Mouse (Mus musculus) thymus, adult 2 months (tissue): ENCODE results near the gene Hmmr. TPM values are rescaled to one million over a fixed set of nuclear protein-coding genes. Genes with fewer than 3 reads are reported as not detected.

Experiments
- DNase-seq: peaks from one replicate; pipeline ENCODE4 v3.0.0; 2021
- H3K27ac ChIP-seq: fragments of 200-500 bp; 2 replicates; pipeline ENCODE4 v1.5.1; 2012; ENCODE audit warnings: low read length, control low read depth; ENCODE audit not compliant: control insufficient read depth, insufficient read depth
- H3K27me3 ChIP-seq: fragments of 200-500 bp; 2 replicates; pipeline ENCODE4 v1.6.1; 2012; ENCODE audit warnings: mild to moderate bottlenecking, low read length, moderate library complexity, mixed read lengths; ENCODE audit not compliant: control insufficient read depth, insufficient read depth
- H3K36me3 ChIP-seq: fragments of 200-500 bp; 2 replicates; pipeline ENCODE4 v1.6.1; 2012; ENCODE audit warnings: mild to moderate bottlenecking, low read length, moderate library complexity; ENCODE audit not compliant: control insufficient read depth, insufficient read depth
- H3K4me1 ChIP-seq: fragments of 200-500 bp; replicated peaks from 2 replicates; pipeline ENCODE4 v1.6.1; 2012; ENCODE audit warnings: low read length; ENCODE audit not compliant: control insufficient read depth, insufficient read depth
- H3K4me3 ChIP-seq: fragments of 200-500 bp; 2 replicates; pipeline ENCODE4 v1.5.1; 2012; ENCODE audit warnings: mild to moderate bottlenecking, low read length, control low read depth, moderate library complexity; ENCODE audit not compliant: control insufficient read depth, insufficient read depth
- CTCF ChIP-seq: fragments of 200-500 bp; IDR thresholded peaks from 2 replicates; pipeline ENCODE4 v1.5.1; 2012; ENCODE audit warnings: mild to moderate bottlenecking, control low read depth, low read length, moderate library complexity, borderline replicate concordance; ENCODE audit not compliant: control insufficient read depth, poor library complexity, insufficient read depth; ENCODE audit errors: extremely low read depth
- POLR2A ChIP-seq: fragments of 200-500 bp; IDR thresholded peaks from 2 replicates; pipeline ENCODE4 v1.6.1; 2012; ENCODE audit warnings: mild to moderate bottlenecking, low read length, control low read depth, moderate library complexity; ENCODE audit not compliant: control insufficient read depth, poor library complexity, insufficient read depth; ENCODE audit errors: extremely low read depth
- WGBS: fragments of 180-500 bp; shearing (Covaris S2); methylation state at CpG from one replicate; pipeline ENCODE4 v1.1.7; 2018; 5-methylcytosine and 5-hydroxymethylcytosine counted together
- polyA plus RNA-seq: library from polyadenylated mRNA; depleted of rRNA; stranded (reverse); fragments of >200 nt; gene quantifications from 2 replicates; pipeline ENCODE4 v1.2.3, GENCODE M21; 2012

Hmmr gene
- polyA plus RNA-seq, 1 experiment = 18.4 TPM

- Histone ChIP-seq H3K36me3 (peaks cover 9% of the 10 kb centered on the region), H3K27me3 (no peaks in the 10 kb centered on the region), H3K27ac (no peak overlapping the region), H3K4me3 (no peak overlapping the region), H3K4me1 (no peaks in the 10 kb centered on the region)
- DNase-seq = no peak
- TF ChIP-seq CTCF = no peak
- no peak for TF ChIP-seq POLR2A
- 97% methylated on average over 8 of the region's 8 CpGs for WGBS
These were observed 22.7 kb upstream of the Hmmr start for GRCm38 (mm10) chr11:40755968-40756367.

DNA sequence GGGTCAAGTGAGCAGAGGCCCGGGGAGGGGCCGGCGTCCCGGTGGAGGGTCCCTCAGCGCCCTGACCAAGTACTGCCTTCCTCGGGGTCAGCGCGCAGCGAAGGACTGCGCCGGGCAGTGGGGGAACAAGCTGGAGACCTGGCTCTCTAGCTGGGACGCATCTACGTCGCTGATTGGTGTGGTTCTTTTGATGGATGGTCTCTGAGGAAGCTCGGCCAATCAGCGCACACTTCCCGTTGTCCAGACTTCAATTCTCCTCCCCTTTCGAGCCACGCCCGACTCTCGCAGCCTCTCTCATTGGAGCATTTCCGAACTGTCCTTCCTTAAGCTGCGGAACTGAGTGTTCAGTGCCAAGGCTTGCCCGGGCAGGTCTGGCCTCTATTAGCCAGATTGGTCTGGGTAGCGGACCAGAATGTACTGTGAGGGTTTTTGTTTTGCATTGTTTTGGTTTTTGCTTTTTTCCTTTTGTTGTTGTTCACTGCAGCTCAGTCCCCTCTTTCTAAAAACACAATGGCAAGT lies 21.9 kb upstream of the Hmmr start, which contains the start of gene Ccng1:
TSS of gene Ccng1 (minus strand) at position 203 of the 519 bp plus-strand sequence.
- Histone ChIP-seq H3K36me3 (peaks cover 17% of the 10 kb centered on the region), H3K27ac (peak within 1 kb of the TSS; percentile 24), H3K27me3 (no peaks in the 10 kb centered on the region), H3K4me1 (no peaks in the 10 kb centered on the region), H3K4me3 (peak within 1 kb of the TSS; percentile 93)
- 0% methylated on average over 25 of the region's 25 CpGs for WGBS
- TF ChIP-seq POLR2A = peak; percentile 70
- no peak for TF ChIP-seq CTCF
- DNase-seq = peak; percentile 87

- peak overlapping the region; percentile 24 for H3K27ac ChIP-seq
- WGBS = 1% methylated on average over 19 of the region's 19 CpGs
- peaks cover 22% of the 10 kb centered on the region for H3K36me3 ChIP-seq
- peak overlapping the region; percentile 93 for H3K4me3 ChIP-seq
- H3K4me1 ChIP-seq = no peaks in the 10 kb centered on the region
- no peak for DNase-seq
- TF ChIP-seq CTCF = no peak
- TF ChIP-seq POLR2A = no peak
- H3K27me3 ChIP-seq = no peaks in the 10 kb centered on the region
These were observed 21.5 kb upstream of the Hmmr start for GRCm38 (mm10) chr11:40754664-40755107.

GRCm38 (mm10) chr11:40753836-40754235 lies 20.6 kb upstream of the Hmmr start:
- Histone ChIP-seq H3K4me1 (no peaks in the 10 kb centered on the region), H3K36me3 (peaks cover 26% of the 10 kb centered on the region), H3K27me3 (no peaks in the 10 kb centered on the region), H3K4me3 (no peak overlapping the region), H3K27ac (no peak overlapping the region)
- no peak for TF ChIP-seq CTCF
- no peak for TF ChIP-seq POLR2A
- WGBS = 85% methylated on average over 6 of the region's 6 CpGs
- DNase-seq = no peak

DNA sequence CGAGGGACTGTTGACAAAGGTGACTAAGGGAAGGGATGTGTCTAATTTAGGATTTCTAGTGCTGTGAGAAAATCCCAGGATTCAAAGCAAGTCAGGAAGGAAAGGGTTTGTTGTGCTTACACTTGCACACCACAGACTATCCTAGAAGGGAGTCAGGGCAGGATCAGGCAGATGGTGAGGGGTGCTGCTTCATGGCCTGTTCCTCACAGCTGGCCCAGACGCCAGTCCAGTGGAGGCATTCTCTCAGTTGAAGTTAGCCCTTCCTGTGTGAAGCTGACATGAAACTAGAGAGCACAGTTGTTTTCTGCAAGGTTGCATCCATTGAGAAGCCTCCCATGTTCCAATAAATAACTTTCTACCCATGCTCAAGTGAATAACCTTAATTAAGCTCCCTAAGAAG lies 14.5 kb upstream of the Hmmr start:
- 99% methylated on average over 2 of the region's 2 CpGs for WGBS
- Histone ChIP-seq H3K27me3 (no peaks in the 10 kb centered on the region), H3K4me3 (no peak overlapping the region), H3K36me3 (peaks cover 26% of the 10 kb centered on the region), H3K4me1 (no peaks in the 10 kb centered on the region), H3K27ac (no peak overlapping the region)
- DNase-seq = no peak
- TF ChIP-seq CTCF (no peak), POLR2A (no peak)

GRCm38 (mm10) chr11:40746361-40746760 lies 13.1 kb upstream of the Hmmr start:
- no peak for TF ChIP-seq CTCF
- no peak for TF ChIP-seq POLR2A
- H3K36me3 ChIP-seq = peaks cover 20% of the 10 kb centered on the region
- no peaks in the 10 kb centered on the region for H3K27me3 ChIP-seq
- H3K4me3 ChIP-seq = no peak overlapping the region
- 95% methylated on average over 12 of the region's 12 CpGs for WGBS
- DNase-seq = no peak
- no peaks in the 10 kb centered on the region for H3K4me1 ChIP-seq
- no peak overlapping the region for H3K27ac ChIP-seq

DNA sequence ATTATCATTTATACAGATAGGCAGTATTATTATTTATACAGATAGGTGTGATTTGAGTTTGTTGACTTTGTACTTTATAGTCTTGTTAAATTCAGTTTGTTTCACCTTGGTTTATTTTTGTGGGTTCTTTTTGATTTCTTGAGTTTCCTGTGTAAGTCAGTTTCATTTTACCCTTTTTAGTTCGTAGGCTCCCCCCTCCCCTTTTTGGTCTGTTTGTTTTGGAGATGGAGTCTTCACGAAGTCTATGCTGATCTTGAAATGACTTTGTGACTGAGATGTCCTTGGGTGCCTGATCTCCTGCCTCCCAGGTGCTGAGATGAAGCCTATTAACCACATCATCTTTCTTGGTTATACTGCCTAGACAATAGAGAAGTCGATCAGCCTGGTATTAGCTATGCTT lies 11.1 kb upstream of the Hmmr start:
- no peak overlapping the region for H3K4me3 ChIP-seq
- peaks cover 4% of the 10 kb centered on the region; the same call in 1 of the 2 replicates for H3K36me3 ChIP-seq
- no peak overlapping the region for H3K27ac ChIP-seq
- WGBS = 41% methylated on average over 3 of the region's 3 CpGs
- H3K27me3 ChIP-seq = no peaks in the 10 kb centered on the region
- TF ChIP-seq POLR2A (no peak), CTCF (no peak)
- DNase-seq = no peak
- no peaks in the 10 kb centered on the region for H3K4me1 ChIP-seq
